Mouse (Mus musculus) mouse trophoblast stem cell (cell line): ENCODE results near the gene Mrpl58.

Experiments
- in situ Hi-C, 2 experiments: fragments of 300-500 bp; cut with MseI, MboI; formaldehyde crosslinking; loops; 2 replicates in 1 of 2; 3 replicates in 1 of 2; pipeline ENCODE4 v1.15.1; 2025

Gene Mrpl58

GRCm38 (mm10) chr11:115403338-115404124 is at the start of gene Mrpl58:
Gene Mrpl58 (plus strand): TSS chr11:115403752.
- in situ Hi-C loops = no loop called here

- in situ Hi-C loops = no loop called here
Measured at GRCm38 (mm10) chr11:115354183-115354582, 49.4 kb upstream of the Mrpl58 start.

- in situ Hi-C loops = loop anchor here in 1 of 2 experiments (5.0 kb wide), 1 partner anchor 41 kb away; no protein-coding TSS in a partner anchor
Measured at GRCm38 (mm10) chr11:115358468-115358867, 45.1 kb upstream of the Mrpl58 start.

DNA sequence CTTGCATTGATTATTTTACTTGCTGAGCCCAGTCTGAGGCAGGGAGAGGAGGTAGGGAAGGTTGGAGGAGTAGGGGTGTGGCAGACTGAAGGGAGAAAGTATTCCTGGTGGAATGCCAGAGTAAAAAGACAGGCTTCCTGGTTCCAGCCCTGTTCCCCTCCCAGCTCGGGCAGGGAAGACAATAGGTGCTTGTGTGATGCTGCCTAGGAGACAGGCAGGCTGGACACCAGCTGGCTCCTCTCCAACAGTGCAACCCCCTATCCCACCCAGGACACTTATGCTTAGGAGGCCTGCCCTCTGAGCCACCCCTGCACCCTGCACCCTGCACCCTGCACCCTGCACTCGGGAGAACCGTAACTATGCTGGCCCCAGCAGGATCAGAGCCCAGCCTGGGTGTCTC is 44.3 kb upstream of the Mrpl58 start:
- in situ Hi-C loops = loop anchor here in 1 of 2 experiments (5.0 kb wide), 1 partner anchor 42 kb away; no protein-coding TSS in a partner anchor

DNA sequence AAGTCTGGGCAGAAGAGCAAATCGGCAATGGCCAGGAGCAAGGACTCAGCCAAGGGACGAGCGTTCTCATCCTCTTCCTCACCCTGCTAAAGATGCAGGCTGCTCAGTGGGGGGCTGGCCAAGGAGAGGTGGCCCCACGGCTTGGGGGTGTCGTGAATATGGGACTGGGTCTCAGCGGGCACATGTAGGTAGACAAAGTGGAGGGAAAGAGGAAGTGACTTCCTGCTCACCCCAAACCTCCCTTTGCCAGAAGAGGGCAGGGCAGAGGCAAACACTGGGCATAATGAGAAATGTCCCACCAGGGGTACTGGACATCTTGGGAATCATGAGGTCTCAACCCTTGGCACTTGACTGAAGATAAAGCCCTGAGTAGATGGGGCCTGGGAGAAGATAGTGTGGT is 43.8 kb upstream of the Mrpl58 start:
- in situ Hi-C loops = loop anchor here in 1 of 2 experiments (5.0 kb wide), 1 partner anchor 42 kb away; no protein-coding TSS in a partner anchor

GRCm38 (mm10) chr11:115364136-115364535 is 39.4 kb upstream of the Mrpl58 start:
- in situ Hi-C loops = no loop called here

DNA sequence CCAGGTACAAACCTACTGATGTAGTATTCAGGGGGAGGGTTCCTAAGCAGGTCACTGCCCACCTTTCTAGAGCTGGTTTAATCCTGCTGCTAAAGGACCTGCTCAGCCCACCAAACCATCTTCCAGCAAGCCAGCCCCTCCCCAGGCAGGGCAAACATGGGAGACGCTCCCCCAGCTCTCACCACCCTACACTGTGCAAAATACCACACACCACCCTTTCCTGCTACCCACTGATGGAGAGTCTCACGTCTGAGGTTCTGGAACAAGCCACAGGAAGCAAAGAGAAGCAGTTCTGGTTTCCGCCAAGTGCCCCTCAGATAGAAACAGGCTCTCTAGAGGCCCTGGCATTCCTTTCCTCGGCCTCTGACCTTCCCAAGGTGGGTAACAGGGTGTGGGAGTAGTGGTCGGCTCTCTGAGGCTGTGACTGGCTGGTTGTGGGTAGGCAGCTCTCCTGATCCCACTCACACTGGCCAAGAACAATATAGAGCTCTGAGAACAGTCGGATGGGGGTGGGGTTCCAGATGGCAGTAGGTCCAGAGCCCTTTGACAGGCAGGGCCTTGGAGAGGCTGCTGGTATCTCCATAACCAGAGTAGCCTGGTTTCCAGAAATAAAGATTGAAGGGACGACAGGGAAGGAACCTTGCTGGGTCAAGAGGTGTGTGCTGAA is 37.4 kb upstream of the Mrpl58 start:
- in situ Hi-C loops = no loop called here

- in situ Hi-C loops = no loop called here
Measured at GRCm38 (mm10) chr11:115366706-115367394, 36.7 kb upstream of the Mrpl58 start.

GRCm38 (mm10) chr11:115367395-115367944 is 36.1 kb upstream of the Mrpl58 start, which contains the start of gene Hid1:
Gene Hid1 (minus strand): TSS chr11:115367756.
- in situ Hi-C loops = no loop called here

DNA sequence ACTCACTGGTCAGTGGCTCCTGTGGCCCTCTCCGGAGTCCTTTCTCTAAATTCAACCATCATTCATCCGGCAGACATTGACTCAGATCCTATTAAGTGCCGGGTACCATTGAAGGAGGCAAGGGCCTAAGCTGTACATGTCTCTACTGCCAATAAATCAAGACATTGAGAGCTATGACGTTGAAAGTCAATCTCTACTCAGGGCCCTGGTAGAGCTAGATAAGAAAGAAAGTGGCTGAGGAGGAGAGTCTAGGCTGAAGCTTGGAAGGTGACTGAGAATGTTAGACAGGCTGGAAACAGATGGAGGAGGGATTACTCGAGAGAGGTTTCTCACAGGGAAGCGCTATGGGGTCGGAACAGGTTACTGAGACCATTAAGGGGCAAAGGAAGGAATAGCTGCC is 33.2 kb upstream of the Mrpl58 start:
- in situ Hi-C loops = no loop called here

- in situ Hi-C loops = no loop called here
Measured at GRCm38 (mm10) chr11:115371354-115371753, 32.2 kb upstream of the Mrpl58 start.

GRCm38 (mm10) chr11:115372015-115372414 is 31.5 kb upstream of the Mrpl58 start:
- in situ Hi-C loops = no loop called here

- in situ Hi-C loops = no loop called here
Measured at GRCm38 (mm10) chr11:115372737-115373136, 30.8 kb upstream of the Mrpl58 start.

- in situ Hi-C loops = no loop called here
Measured at GRCm38 (mm10) chr11:115373805-115374694, 29.5 kb upstream of the Mrpl58 start.

GRCm38 (mm10) chr11:115374695-115375425 is 28.7 kb upstream of the Mrpl58 start:
- in situ Hi-C loops = no loop called here

DNA sequence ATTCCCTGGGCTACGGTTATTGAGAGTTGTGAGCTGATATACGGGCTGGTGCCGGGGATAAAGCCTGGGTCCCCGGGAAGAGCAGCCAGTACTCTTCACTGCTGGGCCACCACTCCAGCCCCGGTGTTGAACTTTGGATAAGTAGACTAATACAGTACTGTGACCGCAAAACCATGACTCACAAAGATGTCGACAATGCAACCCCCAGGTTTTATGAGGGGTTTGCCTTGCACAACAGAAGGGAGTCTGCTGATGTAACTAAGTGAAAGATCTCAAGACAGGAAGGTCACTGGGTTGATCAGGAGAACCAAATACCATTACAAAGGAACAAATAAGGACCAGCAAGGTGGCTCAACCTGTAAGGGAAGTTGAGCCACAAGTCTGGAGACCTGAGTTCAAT is 26.8 kb upstream of the Mrpl58 start:
- in situ Hi-C loops = no loop called here

DNA sequence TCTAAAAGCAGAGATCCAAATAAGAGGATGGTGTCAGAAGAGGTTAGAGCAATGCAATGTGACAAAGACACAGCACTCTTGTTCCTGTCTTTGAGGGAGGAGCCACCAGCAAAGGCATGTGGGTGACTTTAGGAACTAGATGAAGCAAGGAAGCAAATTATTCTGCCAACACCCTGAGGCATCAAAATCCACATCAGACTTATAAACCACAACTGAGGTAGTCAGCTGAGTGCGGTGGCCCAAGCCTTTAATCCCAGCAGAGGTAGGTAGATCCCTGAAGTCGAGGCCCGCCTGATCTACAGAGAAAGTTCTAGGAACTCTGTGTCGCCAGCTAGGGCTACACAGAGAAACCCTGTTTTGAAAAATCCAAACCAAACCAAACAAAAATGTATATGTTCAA is 26.3 kb upstream of the Mrpl58 start:
- in situ Hi-C loops = no loop called here

- in situ Hi-C loops = no loop called here
Measured at GRCm38 (mm10) chr11:115377854-115378253, 25.7 kb upstream of the Mrpl58 start.

GRCm38 (mm10) chr11:115381276-115381675 is 22.3 kb upstream of the Mrpl58 start:
- in situ Hi-C loops = no loop called here
